Mouse (Mus musculus) embryonic fibroblast, embryonic 13.5 days (primary cell): ENCODE measurements around the gene Catsper1. TPM values are rescaled to one million over a fixed set of nuclear protein-coding genes. Genes with fewer than 3 reads are reported as not detected.

Experiments used
- H3K27ac ChIP-seq: 2 replicates; pipeline ENCODE4 v1.5.1; 2012; ENCODE audit warnings: low read length, control low read depth, inconsistent platforms; ENCODE audit not compliant: insufficient read depth
- H3K4me1 ChIP-seq: 2 replicates; pipeline ENCODE4 v1.6.1; 2011; ENCODE audit warnings: low read length; ENCODE audit not compliant: control insufficient read depth, insufficient read depth
- H3K4me3 ChIP-seq: 2 replicates; pipeline ENCODE4 v1.5.1; 2011; ENCODE audit warnings: mild to moderate bottlenecking, control low read depth, low read length; ENCODE audit not compliant: insufficient read depth
- CTCF ChIP-seq: IDR thresholded peaks from 2 replicates; pipeline ENCODE4 v1.5.1; 2011; ENCODE audit warnings: mild to moderate bottlenecking, control low read depth, low read length, moderate library complexity, borderline replicate concordance; ENCODE audit not compliant: insufficient read depth
- POLR2A ChIP-seq: IDR thresholded peaks from 2 replicates; pipeline ENCODE4 v1.6.1; 2011; ENCODE audit warnings: low read depth, mild to moderate bottlenecking, control low read depth, low read length, moderate library complexity
- polyA plus RNA-seq: library from polyadenylated mRNA; stranded (reverse); fragments of >200 nt; gene quantifications from 2 replicates; pipeline ENCODE4 v1.2.4, GENCODE M21; 2011; ENCODE audit warnings: low read depth; ENCODE audit not compliant: missing spikeins, insufficient read length

Gene Catsper1
- polyA plus RNA-seq, 1 experiment = not detected

- Histone ChIP-seq H3K27ac (no peak overlapping the region), H3K4me1 (no peaks in the 10 kb centered on the region), H3K4me3 (no peak overlapping the region)
- TF ChIP-seq CTCF = no peak
- no peak for TF ChIP-seq POLR2A
These were observed 38.6 kb downstream of the Catsper1 start for GRCm38 (mm10) chr19:5374177-5374576.

DNA sequence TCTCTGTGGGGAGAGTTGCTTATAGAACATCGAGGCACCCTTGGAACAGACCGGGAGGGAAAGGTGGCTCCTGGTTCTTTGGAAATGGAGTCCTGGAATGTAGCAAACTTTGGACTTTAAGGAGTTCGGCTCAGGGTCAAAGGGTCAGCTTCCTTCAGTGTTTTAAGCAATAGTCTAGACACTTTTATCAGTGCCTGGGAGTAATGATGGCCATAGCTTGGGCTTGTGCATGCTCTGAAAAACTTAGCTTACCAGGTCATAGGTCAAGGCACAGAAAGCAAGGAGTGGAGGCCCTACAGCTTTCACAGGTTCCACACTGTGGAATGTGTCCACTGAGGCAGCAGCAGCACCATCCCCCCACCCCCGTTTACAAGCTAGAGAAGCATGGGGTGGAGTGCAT, 39.2 kb downstream of the Catsper1 start:
- TF ChIP-seq CTCF = no peak
- no peak for TF ChIP-seq POLR2A
- no peak overlapping the region for H3K27ac ChIP-seq
- no peaks in the 10 kb centered on the region for H3K4me1 ChIP-seq
- no peak overlapping the region for H3K4me3 ChIP-seq

DNA sequence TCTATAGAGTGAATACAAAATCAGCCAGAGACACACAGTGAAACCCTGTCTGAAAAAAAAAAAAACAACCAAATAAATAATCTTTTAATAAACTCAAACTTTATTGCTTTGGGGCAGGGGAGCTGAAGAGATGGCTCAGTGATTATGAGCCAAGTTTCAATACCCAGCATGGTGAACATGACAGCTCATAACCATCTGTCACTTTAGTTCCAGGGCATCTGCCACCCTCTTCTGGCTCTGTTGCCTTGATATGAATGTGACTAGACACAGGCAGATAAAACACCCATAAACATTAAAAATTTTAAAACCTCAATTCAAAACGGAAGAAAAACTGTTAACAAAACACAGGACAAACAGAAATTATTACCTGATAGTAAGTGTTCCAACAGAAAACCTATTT, 41.9 kb downstream of the Catsper1 start:
- TF ChIP-seq POLR2A = no peak
- no peak for TF ChIP-seq CTCF
- Histone ChIP-seq H3K27ac (no peak overlapping the region), H3K4me1 (no peaks in the 10 kb centered on the region), H3K4me3 (no peak overlapping the region)

DNA sequence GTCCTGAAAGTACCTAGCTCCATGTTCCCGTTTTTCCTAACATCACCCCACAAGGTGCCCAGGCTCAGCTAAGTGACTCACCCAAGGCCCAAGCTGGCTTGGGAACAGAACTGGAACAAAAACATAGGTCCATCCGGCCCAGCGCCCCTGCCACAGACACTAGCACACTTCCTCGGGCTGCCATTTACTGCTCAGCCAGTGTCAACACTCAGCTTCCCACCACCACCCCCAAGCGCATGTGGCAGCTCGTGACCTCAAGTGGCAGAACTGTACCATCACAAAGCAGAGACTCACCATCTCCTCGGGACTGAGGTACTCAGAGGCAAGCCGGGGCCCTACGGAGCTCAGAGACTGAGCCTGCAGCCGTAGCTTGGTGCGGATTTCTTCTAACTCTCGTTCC, 47.8 kb downstream of the Catsper1 start:
- Histone ChIP-seq H3K4me3 (no peak overlapping the region), H3K27ac (no peak overlapping the region), H3K4me1 (no peaks in the 10 kb centered on the region)
- TF ChIP-seq POLR2A = no peak

DNA sequence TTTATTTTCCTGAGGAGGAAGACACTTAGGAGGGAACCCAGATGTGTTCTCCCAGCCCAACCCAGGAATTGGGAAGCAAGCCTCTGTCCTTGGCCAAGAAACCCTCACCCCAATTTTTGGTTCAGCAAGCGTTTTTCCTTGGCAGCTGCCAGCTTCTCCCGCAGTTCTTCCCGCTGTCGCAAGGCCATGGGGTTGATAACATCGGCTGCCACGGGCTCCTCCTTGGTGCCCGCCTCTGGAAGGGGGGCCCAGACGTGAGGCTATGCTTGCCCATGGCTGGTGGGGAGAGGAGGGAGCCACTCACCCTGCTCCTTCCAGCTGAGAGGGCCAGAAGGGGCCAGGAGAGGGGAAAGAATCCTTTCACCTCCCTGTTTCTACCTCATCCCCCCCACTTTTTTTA, 49.2 kb downstream of the Catsper1 start:
- H3K4me1 ChIP-seq = no peaks in the 10 kb centered on the region
- TF ChIP-seq POLR2A (no peak), CTCF (no peak)
- H3K27ac ChIP-seq = no peak overlapping the region
- H3K4me3 ChIP-seq = no peak overlapping the region

DNA sequence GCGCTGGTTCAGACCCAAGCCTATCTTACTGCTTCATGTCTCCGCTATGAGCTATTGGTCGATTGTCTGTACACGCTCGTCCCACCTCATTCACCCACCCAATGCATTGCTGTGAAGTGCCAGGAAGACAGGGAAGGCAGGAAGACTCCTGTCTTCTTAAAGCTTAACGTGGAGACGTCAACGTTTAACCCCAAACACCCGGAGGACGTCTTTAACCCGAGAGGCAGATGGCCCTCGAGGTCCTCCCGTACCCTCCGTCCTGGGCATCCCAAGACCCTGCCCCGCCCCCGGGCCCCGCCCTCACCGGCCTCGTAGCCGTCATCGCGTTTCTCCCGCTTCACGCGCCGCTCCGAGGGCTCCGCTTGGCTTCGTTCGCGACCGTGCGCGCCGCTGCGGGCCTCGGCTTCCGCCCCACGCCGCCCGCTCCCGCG, 52.5 kb downstream of the Catsper1 start:
- 0 out of 2 replicates have a peak, but pooled peaks have one; percentile 3 for TF ChIP-seq POLR2A
- TF ChIP-seq CTCF = no peak
- H3K4me1 ChIP-seq = no peaks in the 10 kb centered on the region
- H3K4me3 ChIP-seq = peak overlapping the region; percentile 82
- H3K27ac ChIP-seq = peak overlapping the region; percentile 36

DNA sequence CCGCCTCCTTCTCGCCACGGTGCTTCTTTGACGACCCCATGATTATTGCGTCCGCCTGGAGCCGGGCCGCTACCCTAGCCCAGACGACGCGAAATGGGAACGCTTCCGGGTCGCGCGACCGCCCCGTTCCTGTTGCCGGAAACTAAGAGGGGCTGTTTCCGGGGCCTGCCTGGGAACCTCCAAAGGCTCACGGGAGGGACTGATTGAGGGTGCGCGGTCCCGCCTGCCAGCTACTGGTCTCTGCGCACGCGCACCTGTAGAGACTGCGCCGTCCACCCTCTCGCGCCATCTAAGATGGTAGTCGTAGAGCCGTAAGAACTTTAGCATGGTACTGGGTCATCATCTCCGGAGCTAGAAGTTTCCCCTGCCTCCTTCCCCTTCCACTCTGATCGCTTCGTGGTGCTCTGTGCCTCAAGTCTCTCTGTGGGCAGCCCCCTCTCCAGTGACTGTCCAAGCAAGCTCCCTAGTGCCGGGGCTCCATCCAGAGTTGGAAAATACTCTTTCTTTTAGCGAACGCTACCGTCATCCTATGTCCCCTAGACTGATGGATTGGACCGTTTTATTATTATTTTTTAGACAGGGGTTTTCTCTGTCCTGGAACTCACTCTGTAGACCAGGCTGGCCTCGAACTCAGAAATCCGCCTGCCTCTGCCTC, 53.2 kb downstream of the Catsper1 start, which contains the start of gene Sart1:
TSS of gene Sart1 (minus strand) at position 116 of the 655 bp plus-strand sequence.
- Histone ChIP-seq H3K4me1 (no peaks in the 10 kb centered on the region), H3K27ac (peak within 1 kb of the TSS; percentile 53), H3K4me3 (peak within 1 kb of the TSS; percentile 82)
- TF ChIP-seq POLR2A (peak; percentile 98), CTCF (no peak)

DNA sequence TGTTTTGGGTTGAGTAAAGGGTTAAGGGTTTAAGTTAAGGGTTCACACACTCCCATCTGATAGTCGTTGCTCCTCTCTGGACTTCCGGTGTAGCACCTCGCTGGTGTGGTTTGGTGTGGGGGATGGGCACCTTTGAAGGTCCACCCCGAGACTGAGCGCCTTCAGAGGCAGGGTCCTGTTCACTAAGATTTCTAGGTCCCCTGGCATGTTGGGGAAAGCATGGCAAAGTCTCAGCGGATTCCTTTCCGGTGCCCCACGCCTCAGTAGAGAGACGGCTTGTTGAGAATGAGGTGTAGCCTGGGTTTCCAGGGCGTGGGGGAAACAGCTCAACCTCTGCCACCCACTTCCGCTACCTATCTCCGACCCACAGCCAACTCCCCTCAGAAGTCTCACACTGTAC, 54.1 kb downstream of the Catsper1 start:
- Histone ChIP-seq H3K4me1 (no peaks in the 10 kb centered on the region), H3K4me3 (peak overlapping the region; percentile 81)
- TF ChIP-seq POLR2A (peak; percentile 54; the same call in 1 of the 2 replicates), CTCF (no peak)

GRCm38 (mm10) chr19:5390416-5390815, 54.9 kb downstream of the Catsper1 start:
- no peak for TF ChIP-seq POLR2A
- TF ChIP-seq CTCF = no peak
- H3K4me3 ChIP-seq = 0 out of 2 replicates have a peak overlapping the region, but pooled peaks have one; percentile 81
- no peak overlapping the region for H3K27ac ChIP-seq
- H3K4me1 ChIP-seq = no peaks in the 10 kb centered on the region

More for the DNA sequence above, 54.1 kb downstream of the Catsper1 start:
- no peak overlapping the region for H3K27ac ChIP-seq

DNA sequence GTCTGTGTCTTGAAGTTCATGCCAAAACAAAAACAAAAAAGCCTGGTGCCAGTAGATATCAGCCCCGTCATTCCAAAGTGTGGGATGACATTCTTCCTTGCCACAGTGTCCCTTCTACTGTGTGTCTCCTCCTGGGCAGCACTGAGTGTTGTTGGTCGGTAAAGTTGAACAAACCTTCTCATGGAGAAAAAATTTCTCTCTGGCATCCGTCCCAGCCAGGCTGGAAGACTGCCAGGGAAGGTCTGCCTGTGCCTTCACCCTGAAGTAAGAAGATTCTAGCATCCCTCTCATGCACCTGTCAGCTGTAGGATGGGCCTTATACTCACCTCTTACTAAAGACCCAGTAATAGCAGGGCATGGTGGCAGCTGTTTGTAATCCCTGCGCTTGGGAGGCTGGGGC, 57.4 kb downstream of the Catsper1 start:
- TF ChIP-seq POLR2A (no peak), CTCF (no peak)
- Histone ChIP-seq H3K4me3 (no peak overlapping the region), H3K4me1 (no peaks in the 10 kb centered on the region), H3K27ac (no peak overlapping the region)

Other genes starting within 250 kb of the Catsper1 start
- gene Yif1a, start 247.2 kb upstream of the Catsper1 start, polyA plus RNA-seq = 94.1 and 96.4 TPM in 2 replicates
- gene Cnih2, start 237.2 kb upstream of the Catsper1 start, polyA plus RNA-seq = 4.7 and 5.2 TPM in 2 replicates
- 115 and 123 TPM in 2 replicates for gene Rab1b, start 228.7 kb upstream of the Catsper1 start, polyA plus RNA-seq
- gene Klc2, start 217.2 kb upstream of the Catsper1 start, polyA plus RNA-seq = 20.1 and 24.2 TPM in 2 replicates
- 23.3 and 23.5 TPM in 2 replicates for gene Pacs1, start 62.6 kb upstream of the Catsper1 start, polyA plus RNA-seq
- 126 and 140 TPM in 2 replicates for gene Sf3b2, start 40.3 kb upstream of the Catsper1 start, polyA plus RNA-seq
- 0.20 and 0.35 TPM in 2 replicates for gene Gal3st3, start 37.4 kb upstream of the Catsper1 start, polyA plus RNA-seq
- 2.6 and 7.3 TPM in 2 replicates for gene Cst6, start 13.8 kb downstream of the Catsper1 start, polyA plus RNA-seq
- 19.5 and 26.6 TPM in 2 replicates for gene Eif1ad, start 31.0 kb downstream of the Catsper1 start, polyA plus RNA-seq
- 149 and 154 TPM in 2 replicates for gene Banf1, start 31.4 kb downstream of the Catsper1 start, polyA plus RNA-seq
- gene Sart1, start 53.0 kb downstream of the Catsper1 start, polyA plus RNA-seq = 34.7 and 35.3 TPM in 2 replicates
- not detected in 2 replicates for gene Tsga10ip, start 66.8 kb downstream of the Catsper1 start, polyA plus RNA-seq
- gene Drap1, start 89.2 kb downstream of the Catsper1 start, polyA plus RNA-seq = 152 and 169 TPM in 2 replicates
- gene AI837181, start 89.4 kb downstream of the Catsper1 start, polyA plus RNA-seq = 47.2 and 48.3 TPM in 2 replicates
- gene Fosl1, start 111.8 kb downstream of the Catsper1 start, polyA plus RNA-seq = 13.4 and 35.0 TPM in 2 replicates
- gene Ccdc85b, start 122.2 kb downstream of the Catsper1 start, polyA plus RNA-seq = 3.0 and 5.2 TPM in 2 replicates
- 53.1 and 66.3 TPM in 2 replicates for gene Fibp, start 124.9 kb downstream of the Catsper1 start, polyA plus RNA-seq
- gene Ctsw, start 132.8 kb downstream of the Catsper1 start, polyA plus RNA-seq = 0.76 and 1.0 TPM in 2 replicates
- 368 and 420 TPM in 2 replicates for gene Efemp2, start 138.2 kb downstream of the Catsper1 start, polyA plus RNA-seq
- 21.8 and 27.1 TPM in 2 replicates for gene Mus81, start 152.7 kb downstream of the Catsper1 start, polyA plus RNA-seq
- gene Cfl1, start 154.7 kb downstream of the Catsper1 start, polyA plus RNA-seq = 1,890 and 1,995 TPM in 2 replicates
- gene 1700020D05Rik, start 168.0 kb downstream of the Catsper1 start, polyA plus RNA-seq = 0.97 and 1.4 TPM in 2 replicates
- gene Snx32, start 174.8 kb downstream of the Catsper1 start, polyA plus RNA-seq = 8.7 and 18.4 TPM in 2 replicates
- gene Ovol1, start 224.9 kb downstream of the Catsper1 start, polyA plus RNA-seq = not detected in 2 replicates
- 3.1 and 3.2 TPM in 2 replicates for gene Ap5b1, start 232.3 kb downstream of the Catsper1 start, polyA plus RNA-seq